Mouse (Mus musculus) megakaryocyte progenitor cell, adult 5-6 weeks (primary cell): ENCODE data around the gene Ror2. TPM values are rescaled to one million over a fixed set of nuclear protein-coding genes. Genes with fewer than 3 reads are reported as not detected.

Experiments used
- ATAC-seq: replicated peaks from 2 replicates; pipeline ENCODE4 v1.8.0; 2016; ENCODE audit warnings: mild to moderate bottlenecking, moderate TSS enrichment, inconsistent platforms; ENCODE audit not compliant: poor library complexity
- total RNA-seq, 2 experiments: library from RNA; stranded (forward) in 1 of 2; stranded (reverse) in 1 of 2; fragments of 157-497, 149-512 nt in 1 of 2; fragments of 200-1000 nt in 1 of 2; gene quantifications; 2 replicates each; pipeline versions ENCODE4 v1.2.3 to v1.2.4; 2015 to 2017

Gene Ror2
- total RNA-seq, 2 experiments from 2014 or later: not detected

DNA sequence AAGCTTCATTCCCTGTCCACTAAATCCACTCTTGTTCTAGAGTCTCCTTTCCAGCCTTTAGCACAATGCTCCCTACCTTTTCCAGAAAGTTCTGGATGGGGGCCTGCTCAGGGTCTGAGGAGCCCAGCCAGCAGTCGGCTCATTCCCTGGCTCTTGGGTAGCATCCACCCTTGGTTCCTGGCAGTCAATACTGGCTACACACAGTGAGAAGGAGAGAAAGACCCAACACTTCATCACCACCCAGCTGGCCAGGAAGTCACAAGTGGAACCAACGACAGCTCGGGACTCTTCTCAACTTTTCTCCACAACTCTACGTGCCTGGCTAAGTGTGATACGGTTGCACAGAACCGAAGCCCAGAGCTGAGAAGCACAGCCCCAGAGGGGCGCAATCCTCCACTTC is 86.7 kb downstream of the Ror2 start:
- no peak for ATAC-seq

DNA sequence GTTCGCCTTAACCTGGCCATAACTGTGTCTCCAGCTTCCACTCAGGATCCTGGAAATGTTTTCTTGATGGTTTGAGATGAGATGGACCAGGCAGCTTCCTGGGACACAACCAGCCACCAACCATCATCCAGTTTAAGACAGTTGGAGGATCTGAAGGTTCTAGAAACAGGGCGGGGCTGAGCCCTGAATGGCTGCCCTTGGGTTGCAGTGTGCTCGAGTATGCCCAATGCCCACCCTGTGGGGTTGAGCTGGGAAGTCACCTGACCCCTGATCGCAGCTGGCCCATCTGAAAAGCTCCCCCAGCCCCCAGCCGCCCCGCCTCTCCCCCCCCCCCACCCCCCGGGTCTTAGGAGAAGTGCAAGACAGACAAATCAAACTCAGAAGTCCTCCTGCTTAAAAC is 89.2 kb downstream of the Ror2 start:
- ATAC-seq: no peak

DNA sequence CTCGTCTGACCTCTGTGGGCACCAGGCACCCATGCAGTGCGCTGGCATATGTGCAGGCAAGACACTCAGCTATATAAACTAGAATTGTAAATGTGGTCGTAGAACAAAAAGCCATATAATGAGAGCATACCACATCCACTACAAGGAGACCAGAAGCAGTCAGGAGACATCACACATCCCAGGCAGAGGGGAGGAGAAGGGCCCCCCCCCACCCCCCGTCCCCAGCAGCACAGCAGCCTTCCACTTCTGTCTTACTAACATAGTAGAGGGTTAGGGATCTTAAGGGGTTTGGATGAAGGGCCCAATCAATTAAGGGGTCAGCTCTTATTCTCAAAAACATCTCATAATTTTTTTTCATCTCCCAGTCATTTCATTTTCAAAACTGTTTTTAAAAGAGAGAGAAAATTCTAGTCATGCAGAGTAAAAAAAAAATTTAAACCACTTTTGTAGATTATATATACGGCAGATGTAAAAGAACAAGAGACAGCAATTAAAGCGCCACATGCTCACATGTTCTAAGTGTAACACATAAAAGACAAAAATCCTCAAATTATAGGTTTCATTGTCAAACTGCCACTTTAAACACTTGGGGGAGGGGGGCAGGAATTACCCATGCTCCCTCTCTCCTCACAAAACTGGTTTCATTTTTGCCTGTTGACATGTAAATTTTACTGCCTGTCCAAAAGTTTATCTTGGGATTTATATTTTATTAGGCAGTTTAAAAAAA is 89.8 kb downstream of the Ror2 start:
- no peak for ATAC-seq

DNA sequence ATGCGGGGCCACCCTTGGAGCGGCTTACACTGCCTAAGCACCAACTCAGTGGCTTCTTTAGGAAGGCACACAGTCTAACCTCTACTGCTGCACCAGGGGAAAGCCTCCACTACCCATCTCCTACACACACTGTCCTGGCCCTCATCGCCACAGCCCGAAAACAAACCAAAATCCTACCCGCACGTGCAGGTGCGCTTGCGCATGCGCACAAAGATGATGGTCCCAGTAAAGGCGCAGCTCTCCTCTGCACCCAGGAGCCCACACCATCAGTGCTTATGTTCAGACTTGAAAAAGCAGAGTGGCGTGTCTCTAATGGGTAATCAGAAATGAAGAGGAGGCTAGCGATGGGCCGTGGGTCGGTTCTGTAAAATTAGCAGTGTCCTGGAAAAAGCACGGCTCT is 91.6 kb downstream of the Ror2 start:
- ATAC-seq: no peak

DNA sequence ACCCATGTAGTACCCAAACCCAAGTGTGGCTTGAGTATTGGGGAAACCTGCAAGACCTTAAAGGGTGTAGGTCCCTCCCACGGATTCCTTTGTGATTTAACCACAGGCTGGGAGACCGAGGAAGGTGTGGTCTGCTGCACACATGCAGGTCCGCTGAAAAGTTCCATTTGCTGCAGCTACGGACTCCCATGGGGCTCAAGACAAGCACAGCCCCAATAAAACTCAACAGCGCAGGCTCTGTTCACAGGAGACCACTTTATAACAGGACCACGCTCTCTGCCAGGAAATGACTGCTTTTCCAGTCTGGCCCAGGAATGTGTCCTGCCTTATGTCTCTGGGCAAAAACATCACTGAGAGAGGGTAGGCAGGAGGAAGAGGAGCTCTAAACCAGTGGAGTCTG is 92.2 kb downstream of the Ror2 start:
- no peak for ATAC-seq

DNA sequence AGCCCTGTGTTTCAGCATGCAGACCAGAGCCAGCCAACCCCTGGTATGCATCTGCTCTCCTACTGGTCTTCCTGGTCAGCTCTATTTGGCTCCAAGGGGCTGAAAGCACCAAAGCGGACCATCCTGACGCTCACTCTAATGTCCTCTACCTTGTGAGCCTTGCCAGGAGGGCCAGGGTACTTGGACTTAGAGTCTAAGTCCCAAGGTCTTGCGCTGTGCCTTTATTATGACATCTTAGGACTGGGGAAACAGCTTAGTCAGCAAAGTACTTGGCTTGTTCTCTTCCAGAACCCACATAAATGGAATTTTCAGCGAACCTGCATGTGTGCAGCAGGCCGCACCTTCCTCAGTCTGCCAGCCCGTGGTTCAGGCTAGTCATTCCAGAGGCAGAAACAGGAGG is 93.6 kb downstream of the Ror2 start:
- ATAC-seq: no peak

DNA sequence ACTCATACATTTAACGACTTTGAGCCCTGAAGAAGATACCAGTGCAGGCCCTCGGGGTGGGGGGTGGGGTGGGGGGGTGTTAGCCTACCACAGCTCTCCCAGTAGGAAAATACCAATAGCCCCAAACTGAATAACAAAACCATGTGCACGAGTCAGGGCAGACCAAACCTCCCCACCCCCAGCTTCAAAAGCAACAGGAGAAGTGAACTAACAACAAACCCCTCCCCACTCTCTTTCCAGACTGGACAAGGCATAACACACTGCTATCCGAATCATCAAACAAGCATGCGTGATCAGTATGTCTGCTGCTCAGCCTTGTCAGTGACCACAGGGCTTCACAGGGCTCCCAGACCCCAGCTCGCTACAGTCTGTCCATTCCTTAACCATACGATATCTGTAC is 94.3 kb downstream of the Ror2 start:
- no peak for ATAC-seq

DNA sequence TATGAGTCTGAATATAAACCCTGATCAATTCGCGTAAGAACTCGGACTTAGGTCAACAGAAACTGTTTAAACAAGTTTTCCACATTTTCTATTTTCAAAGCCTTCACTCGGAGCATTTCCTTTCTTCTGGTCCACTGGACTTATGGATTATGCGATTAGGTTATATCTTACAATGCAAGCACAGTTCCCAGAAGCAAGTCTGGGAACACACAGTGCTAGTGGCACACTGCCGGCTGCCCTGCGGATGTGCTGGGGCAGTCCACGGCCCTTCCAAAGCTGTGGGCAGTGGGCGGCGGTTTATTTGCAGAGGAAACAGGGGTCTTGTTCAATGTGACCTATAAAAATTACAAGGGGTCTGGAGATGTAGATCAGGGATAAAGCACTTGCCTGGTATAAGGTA is 97.0 kb downstream of the Ror2 start:
- no peak for ATAC-seq

DNA sequence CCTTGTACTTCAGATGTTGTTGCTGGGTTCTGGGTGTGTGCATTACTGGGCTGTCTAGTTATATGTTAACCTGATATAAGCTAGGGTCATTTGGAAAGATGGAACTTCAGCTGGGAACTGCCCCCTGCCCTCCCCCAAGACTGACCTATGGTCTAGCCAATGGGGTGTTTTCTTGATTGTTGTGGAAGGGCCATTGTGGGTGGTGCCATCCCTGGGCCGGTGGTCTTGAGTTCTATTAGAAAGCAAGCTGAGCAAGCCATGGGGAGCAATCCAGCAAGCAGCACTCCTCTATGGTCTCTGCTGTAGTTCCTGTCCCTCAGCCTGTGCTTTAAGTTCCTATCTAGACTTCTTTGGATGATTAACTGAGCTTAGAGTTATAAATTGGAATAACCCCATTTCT is 101.1 kb downstream of the Ror2 start:
- ATAC-seq: no peak

DNA sequence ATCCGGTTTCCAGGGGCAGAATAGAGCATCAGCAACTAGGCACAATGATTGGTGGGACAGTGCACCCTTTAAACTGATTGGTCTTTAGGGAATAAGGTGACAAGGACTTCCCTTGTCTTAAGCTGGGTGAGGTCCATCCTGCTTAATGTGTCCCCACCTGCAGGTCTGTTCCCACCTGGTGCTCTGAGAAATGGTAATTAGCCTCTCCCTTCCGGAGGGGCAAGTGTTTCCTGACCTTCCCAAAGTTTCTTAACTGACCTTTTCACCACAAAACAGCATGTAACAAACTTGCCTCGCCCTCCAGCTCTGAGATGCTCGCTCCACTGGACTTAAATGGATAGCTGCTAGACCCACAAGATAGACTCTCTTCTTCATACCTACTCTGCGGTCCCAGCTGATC is 101.8 kb downstream of the Ror2 start:
- ATAC-seq: no peak

DNA sequence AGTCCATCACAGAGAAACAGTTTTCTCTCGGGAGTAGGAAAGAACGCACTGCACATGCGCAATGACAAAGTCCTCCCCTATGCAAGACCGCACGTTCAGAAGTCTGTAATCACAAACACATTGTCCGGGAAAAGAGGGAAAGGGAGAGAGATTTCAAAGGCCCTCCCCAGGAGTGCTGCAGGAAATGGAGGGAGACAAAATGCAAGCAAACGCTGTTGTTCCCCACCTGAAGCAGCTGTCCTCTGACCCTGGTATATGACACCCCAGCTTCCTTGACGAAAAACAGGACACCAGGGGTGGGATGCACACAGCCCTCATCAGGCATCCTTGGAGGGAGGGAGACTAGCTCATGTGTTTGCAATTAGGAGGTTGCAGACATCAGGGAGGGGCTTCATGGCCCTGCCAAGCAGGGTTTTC is 102.8 kb downstream of the Ror2 start:
- ATAC-seq: no peak

DNA sequence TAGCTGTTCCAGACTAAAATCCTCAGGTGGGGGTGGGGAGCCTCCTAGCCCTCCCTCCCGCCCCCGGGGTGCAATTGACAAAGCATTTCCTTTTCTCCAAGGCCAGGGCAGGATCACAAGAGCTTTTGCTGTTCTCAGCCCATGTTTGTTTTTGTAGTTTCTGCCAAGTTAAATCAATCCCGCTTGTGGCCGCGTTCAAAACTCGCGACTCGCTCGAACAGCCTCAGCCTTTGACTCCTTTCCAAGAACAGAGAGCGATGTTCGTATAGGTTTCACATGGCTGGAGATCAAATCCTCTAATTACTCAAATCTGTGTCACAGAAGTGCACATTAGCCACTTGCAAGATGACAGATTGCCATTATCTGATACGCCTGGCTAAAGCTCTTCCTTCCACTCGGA is 107.3 kb downstream of the Ror2 start:
- ATAC-seq: no peak

DNA sequence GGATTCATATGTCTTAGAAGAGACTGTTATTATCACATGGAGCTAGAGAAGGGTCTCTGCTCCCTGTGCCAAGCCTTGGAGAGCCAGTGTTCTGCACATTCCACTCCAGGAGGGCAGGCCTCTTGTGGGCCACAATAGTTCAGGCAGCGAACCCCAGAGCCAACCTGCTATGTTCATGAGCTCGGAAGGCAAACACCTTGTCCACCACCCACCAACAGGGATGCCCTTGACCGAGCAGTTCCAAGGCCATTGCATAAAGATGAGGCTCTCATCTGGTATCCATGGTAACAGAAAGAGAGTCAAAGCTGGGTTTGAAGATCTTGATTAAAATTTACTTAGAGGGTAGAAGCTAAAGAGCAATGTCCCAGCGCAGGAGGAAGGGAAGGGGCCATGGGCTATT is 107.8 kb downstream of the Ror2 start:
- ATAC-seq: no peak

DNA sequence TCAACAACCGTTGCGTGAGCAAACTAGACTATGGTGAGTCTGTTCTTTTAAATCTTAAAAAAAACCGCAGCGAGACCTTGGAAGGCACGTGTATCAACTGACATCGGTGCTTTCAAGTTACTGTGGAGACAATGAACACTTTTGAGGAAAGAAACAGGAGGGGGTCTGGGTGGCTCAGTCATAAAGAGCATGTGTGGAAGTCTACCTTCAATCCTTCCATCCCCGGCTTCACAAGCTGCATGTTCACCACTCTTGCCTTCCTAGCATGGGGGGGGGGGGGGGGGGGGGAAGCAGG is 108.6 kb downstream of the Ror2 start:
- ATAC-seq: no peak

DNA sequence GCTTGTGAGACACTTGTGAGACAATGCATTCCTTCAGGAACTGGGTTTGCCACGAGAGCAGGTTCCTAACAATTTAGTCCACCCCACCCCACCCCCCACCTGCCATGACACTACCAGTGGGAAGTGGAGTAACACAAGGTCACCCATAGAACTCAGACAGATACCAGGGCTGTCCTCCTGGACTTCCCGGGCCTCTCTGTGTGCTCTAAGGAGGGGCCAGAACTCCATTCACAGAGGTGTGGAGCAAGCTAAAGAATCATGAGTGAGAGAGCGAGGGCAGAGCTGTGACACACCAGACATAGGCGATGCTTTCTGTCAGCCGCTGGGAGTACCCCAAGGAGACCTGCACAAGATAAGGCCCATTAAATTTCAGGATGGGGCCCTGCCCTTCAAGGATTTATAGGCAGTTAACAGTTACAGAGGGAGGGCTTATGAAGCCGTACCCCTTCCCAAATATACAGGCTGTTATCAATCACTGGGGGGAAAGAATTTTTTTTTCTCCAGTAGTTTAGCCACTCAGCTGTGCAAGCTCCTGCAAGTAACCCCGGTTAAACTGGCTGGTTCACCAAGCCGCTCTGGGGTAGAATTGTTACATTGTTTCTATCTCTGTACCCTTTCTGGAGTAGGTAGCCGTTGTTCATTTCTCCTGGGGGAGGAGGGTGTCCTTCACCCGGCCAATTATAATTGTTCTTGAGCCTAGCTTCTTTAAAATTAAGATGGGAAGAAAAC is 109.1 kb downstream of the Ror2 start:
- no peak for ATAC-seq

DNA sequence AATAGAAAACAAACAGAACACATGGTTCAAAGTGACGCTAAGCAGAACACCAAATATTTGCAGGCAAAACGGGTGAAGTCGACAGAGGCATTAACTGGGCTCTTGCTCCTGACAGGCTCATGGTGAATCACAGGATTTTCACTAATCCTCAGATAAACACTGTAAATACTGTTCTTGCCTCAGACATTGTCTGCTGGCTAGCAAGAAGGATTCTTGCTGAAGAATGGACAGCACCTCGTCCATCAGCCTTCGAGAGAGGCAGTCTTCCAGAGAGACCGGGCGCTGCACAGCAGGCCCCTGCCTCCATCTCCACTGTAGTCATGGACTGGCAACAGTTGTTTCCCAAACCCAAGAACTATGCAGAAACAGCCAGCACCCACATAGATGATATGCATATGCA is 110.9 kb downstream of the Ror2 start:
- ATAC-seq: no peak

DNA sequence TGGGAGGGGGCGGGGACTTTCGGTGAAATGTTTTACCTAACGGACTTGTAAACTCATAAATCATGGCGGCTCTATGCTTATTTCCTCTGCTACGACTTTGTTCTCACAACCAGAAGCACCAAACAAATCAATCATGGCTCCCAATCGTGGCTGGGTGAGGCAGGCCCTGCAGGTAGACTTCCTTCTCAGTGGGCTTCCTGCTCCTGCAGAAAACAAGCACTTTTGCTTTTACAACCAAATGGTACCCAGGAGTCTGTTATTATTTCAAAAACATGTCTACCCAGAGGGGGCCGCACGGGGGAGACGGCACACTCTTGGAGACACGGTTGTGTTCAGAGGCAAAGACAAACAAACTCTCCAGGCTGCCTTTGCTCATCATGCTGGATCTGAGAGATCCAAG is 122.3 kb downstream of the Ror2 start:
- no peak for ATAC-seq

DNA sequence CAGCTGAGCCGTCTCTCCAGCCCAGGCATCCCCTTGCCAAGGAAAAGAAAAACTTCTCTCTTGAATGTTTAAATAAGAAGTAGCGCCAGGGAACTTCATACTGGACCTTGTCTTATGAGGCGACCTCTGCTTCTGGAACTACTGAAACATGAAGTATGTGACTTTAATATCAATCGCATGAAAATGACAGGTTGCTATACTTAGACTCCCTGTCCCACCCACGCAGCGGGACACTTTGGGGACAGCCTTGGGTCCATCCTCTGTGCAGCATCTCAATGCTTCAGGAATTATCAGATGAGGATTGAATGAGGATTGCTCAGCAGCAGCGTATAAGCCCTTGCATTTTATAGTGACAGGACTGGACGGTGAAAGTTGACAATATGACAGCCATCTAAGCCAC is 122.9 kb downstream of the Ror2 start:
- ATAC-seq: no peak

DNA sequence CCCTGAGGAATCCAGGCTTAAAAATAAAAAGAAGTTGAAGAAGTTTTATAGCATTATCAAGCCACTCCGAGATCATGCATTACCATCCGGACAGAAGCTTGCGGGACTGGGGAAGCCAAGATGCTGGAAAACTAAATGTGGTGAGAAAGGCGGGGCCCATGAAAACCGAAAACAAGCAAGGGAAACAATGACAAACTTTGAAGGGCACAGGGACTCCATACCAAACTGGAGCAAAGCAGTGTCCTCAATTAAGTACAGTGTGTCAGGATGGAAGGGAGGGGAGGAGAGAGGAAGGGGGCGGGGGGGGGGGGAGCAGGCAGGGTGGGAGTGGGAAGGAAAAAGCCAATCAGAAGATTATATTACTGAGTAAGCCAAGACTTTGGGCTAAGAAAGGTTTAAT is 126.4 kb downstream of the Ror2 start:
- no peak for ATAC-seq

DNA sequence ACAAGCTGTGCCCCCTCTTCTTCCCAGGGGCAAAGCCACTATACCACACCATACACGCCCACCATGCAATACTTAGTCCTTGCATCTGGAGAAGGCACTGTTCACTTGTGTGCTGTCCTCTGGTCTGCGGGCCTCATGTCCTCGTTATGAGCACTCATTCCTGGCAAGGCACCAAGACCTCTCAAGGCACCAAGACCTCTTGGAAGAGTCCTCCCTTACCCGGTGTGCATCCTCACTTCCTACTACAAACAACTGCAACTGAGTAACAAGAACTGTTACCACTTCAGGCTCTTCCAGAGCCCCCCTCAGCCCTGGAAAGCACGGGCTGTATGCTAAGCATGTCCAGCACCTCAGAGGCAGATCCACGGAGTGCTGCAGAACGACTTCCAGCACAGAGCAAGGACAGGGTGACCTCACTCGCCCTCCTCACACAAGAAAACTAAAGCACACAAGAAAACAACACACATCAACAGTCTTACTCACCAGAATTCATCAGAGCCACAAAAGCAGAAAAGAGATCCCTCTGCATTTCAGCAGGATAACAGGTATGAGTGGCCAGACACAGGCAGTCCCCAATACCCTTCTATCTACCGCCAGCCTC is 127.4 kb downstream of the Ror2 start:
- no peak for ATAC-seq

DNA sequence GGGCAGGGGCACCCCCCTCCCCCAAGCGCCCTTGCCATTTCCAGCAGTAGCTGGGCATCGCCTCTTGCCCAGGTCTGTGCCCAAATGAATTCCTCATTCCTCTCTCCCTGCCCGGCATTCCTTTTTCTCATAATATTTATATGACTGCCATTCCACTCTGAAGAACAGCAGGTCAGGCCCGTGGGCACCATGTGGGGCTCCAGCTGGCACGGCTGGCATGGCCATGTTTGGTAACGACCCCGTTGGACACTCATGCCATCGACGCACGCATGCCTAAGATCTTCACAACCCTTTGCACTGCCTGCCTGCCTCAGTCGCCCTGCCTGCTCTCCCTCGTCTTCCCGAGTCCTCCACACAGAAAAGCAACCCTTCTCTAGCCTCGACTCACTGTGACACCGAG is 129.0 kb downstream of the Ror2 start:
- no peak for ATAC-seq

DNA sequence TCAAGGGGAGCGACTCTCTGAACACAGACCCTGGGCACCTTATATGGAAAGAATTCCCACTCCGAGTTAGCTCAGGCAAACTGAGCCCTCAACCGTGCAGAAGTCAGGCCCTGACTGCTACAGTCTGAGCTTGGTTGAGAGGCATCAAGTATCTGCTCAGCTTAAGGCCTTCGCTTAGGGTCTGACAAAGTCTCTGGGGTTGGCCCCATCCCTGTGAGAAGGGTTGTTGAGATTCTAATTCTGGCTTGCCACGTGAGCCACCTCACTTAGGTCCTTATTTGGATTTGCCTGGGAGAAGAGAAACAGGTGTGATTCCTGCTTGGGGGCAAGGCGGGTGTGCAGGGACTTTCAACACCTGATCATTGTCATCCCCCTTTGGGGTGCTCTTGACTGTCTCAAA is 129.6 kb downstream of the Ror2 start:
- no peak for ATAC-seq

DNA sequence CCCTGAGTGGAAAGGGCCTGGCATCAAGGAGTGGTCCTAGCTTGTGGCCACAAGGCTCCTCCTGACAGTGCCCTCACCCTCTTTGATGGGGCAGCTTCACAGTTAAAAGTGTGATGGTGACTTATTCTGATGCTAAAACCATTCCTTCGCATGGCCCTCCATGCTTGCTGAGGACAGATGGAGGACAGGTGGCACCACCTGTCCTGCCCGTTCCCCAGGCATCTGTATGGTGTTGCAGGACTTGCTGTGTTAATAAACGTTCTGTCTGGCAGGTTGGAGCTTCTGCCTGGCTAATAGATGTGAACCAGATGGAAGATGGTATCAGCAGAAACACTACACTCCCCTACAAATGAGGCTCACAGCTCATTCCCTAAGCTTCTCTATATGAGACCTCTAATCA is 140.4 kb downstream of the Ror2 start:
- no peak for ATAC-seq
